Mouse (Mus musculus): ENCODE data around the gene Gcn1l1. TPM values are rescaled to one million over a fixed set of nuclear protein-coding genes. Genes with fewer than 3 reads are reported as not detected.
"Not testable (repeated sequence)": the region's sequence is repeated elsewhere in the genome, so short reads cannot be mapped to it uniquely, and the experiment has no call there.

Gene Gcn1l1
- polyA plus RNA-seq (2014; fragmentation: Nextera tagmentation; extraction: Ambion mirVana), result 39.6 and 44.5 TPM in 2 replicates

DNA sequence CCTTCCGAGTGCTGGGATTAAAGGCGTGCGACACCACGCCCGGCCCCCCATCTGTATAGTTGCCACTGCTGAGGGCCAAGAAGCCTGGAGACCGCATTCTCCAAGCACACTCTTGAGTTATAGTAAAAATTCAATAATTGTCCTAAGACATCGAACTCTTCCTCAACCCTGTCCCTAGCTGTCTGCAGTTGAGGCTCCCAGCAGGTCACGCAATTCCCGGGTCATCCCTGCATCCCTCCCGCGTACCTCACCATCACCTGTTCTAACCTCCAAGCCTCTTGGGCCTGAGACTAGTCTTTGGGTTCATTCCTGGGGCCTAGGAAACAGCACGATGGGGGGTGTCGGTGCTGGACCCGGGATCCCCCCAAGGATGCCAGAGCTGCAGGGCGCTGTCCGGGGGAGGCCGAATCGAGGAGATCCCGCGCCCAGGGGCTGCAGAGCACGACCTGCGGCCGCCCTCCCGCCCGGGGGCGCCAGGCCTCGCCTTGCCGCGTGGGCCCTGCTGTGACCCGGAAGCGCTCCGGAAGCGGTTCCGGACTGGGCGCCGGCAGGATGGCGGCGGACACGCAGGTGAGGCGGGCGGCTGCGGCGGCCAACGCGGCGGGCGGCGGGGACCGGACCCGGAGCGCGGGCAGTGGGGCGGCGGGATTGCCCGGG, at the start of gene Gcn1l1:
Gene Gcn1l1 (plus strand): TSS at position 518 of the 657 bp plus-strand sequence.
- WGBS, result 2% methylated on average over 55 of the region's 55 CpGs

DNA sequence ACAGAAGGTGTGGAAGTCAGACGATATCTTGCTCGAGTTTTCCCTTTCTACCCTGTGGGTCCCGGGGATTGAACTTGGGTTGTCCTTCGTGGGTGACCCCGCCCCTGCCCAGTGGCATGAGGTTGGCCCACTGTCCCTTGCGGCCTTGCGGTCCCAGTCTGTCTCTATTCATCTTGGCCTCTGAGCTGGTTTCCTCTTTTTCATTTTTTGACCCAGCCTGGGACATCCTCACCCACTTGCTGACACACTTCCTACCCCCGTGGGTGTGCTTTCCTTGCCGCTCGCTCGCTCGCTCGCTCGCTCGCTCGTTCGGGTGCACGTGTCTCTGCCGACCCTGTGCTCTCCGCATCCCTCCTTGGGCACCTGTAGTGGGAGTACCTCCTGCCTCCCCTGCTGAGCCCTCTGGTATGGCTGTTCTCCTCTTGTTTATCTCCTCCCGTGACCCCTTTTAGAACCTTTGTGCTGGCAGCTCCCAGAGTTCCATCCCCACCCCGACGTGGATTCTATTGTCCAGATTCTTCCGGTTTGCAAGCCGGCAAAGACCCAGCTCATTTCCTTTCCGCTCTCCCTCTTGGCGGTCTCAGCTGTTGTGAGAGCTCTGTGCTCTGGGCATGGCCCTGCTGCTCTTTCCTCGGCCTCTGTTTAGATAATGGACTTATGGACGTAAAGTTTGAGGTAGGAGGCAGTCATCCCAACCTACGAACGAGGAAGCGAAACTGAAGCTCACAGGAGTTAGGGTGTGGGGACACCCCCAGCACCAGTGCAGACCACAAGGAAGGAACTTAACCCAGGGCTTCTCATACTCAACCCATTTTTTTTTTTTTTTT, 48.8 kb upstream of the Gcn1l1 start:
- no peak overlapping the region for H3K9ac ChIP-seq (ENCODE audit: low read length)
- no peak for ATAC-seq (ENCODE audit: insufficient number of reproducible peaks, low FRiP score, low TSS enrichment, low read depth)
- DNase-seq (ENCODE audit: low spot score), result no peak
- no peak overlapping the region for H3K4me3 ChIP-seq (ENCODE audit: low read depth, low read length)
- no peak overlapping the region for H3K4me2 ChIP-seq (ENCODE audit: low read depth, severe bottlenecking)
- H3K36me3 ChIP-seq (ENCODE audit: control insufficient read depth, insufficient read depth, low read length), result no peaks in the 10 kb centered on the region
- peaks cover 28% of the 10 kb centered on the region for H3K4me1 ChIP-seq (ENCODE audit: control insufficient read depth, insufficient read depth, low read length)
- no peaks in the 10 kb centered on the region for H3K9me3 ChIP-seq (ENCODE audit: control insufficient read depth, low read length)
- 90% methylated on average over 32 of the region's 32 CpGs for WGBS
- peak overlapping the region; percentile 39; the same call in 1 of the 2 replicates for H3K27ac ChIP-seq (replicated peaks; ENCODE audit: low read depth, low read length)
- no peaks in the 10 kb centered on the region for H3K27me3 ChIP-seq (ENCODE audit: control insufficient read depth, insufficient read depth, low read length)

More for the DNA sequence above, at the start of gene Gcn1l1:
- ATAC-seq (ENCODE audit: insufficient number of reproducible peaks, low FRiP score, low TSS enrichment, low read depth) (peak; percentile 78), DNase-seq (ENCODE audit: low spot score) (peak; percentile 81)
- Histone ChIP-seq H3K9me3 (ENCODE audit: control insufficient read depth, low read length) (no peaks in the 10 kb centered on the region), H3K36me3 (ENCODE audit: control insufficient read depth, insufficient read depth, low read length) (peaks cover 21% of the 10 kb centered on the region), H3K27ac (replicated peaks; ENCODE audit: low read depth, low read length) (peak within 1 kb of the TSS; percentile 53; the same call in 1 of the 2 replicates), H3K4me1 (ENCODE audit: control insufficient read depth, insufficient read depth, low read length) (peaks cover 6% of the 10 kb centered on the region; the same call in 1 of the 2 replicates), H3K9ac (ENCODE audit: low read length) (peak within 1 kb of the TSS; percentile 89), H3K4me3 (ENCODE audit: low read depth, low read length) (peak within 1 kb of the TSS; percentile 94), H3K4me2 (ENCODE audit: low read depth, severe bottlenecking) (peak within 1 kb of the TSS; percentile 57), H3K27me3 (ENCODE audit: control insufficient read depth, insufficient read depth, low read length) (no peaks in the 10 kb centered on the region)

DNA sequence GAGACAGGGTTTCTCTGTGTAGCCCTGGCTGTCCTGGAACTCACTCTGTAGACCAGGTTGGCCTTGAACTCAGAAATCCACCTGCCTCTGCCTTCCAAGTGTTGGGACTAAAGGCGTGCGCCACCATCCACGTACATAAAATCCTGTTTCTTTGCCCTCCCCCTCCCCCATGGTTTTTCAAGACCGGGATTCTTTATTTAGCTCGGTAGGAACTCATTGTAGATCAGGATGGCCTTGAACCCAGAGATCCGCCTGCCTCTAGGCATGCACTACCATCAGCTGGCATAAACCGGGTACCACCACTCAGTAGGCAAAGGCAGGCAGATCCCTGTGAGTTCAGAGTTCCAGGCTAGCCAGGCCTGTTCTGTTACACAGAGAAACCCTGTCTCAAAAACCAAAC, 48.1 kb upstream of the Gcn1l1 start:
- Histone ChIP-seq H3K9me3 (ENCODE audit: control insufficient read depth, low read length) (no peaks in the 10 kb centered on the region), H3K27me3 (ENCODE audit: control insufficient read depth, insufficient read depth, low read length) (no peaks in the 10 kb centered on the region), H3K9ac (ENCODE audit: low read length) (no peak overlapping the region), H3K4me3 (ENCODE audit: low read depth, low read length) (no peak overlapping the region), H3K36me3 (ENCODE audit: control insufficient read depth, insufficient read depth, low read length) (no peaks in the 10 kb centered on the region), H3K4me1 (ENCODE audit: control insufficient read depth, insufficient read depth, low read length) (peaks cover 33% of the 10 kb centered on the region), H3K27ac (replicated peaks; ENCODE audit: low read depth, low read length) (no peak overlapping the region; the same call in 1 of the 2 replicates), H3K4me2 (ENCODE audit: low read depth, severe bottlenecking) (no peak overlapping the region)
- ATAC-seq (ENCODE audit: insufficient number of reproducible peaks, low FRiP score, low TSS enrichment, low read depth), result no peak
- WGBS, result 95% methylated on average over 7 of the region's 7 CpGs
- DNase-seq (ENCODE audit: low spot score), result no peak

DNA sequence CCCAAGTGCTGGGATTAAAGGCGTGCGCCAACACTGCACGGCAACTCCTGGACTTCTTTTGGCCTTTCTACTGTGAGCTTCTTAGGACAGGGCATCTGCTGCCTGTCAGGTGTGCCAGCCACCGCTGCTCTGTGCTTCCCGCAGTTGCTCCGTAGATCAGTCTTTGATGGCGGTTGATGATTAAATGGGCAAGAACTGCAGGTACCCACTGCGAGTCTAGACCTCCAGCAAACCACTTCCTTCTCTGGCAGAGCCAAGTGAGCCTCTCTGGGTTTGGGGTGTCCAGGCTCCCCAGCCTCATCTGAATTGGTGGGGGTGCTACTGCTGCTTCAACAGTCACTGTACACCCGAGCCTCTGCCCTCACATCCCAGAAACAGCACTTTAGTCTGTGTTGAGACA, 47.6 kb upstream of the Gcn1l1 start:
- Histone ChIP-seq H3K9me3 (ENCODE audit: control insufficient read depth, low read length) (no peaks in the 10 kb centered on the region), H3K4me2 (ENCODE audit: low read depth, severe bottlenecking) (no peak overlapping the region), H3K36me3 (ENCODE audit: control insufficient read depth, insufficient read depth, low read length) (no peaks in the 10 kb centered on the region), H3K9ac (ENCODE audit: low read length) (no peak overlapping the region), H3K4me1 (ENCODE audit: control insufficient read depth, insufficient read depth, low read length) (peaks cover 36% of the 10 kb centered on the region), H3K27me3 (ENCODE audit: control insufficient read depth, insufficient read depth, low read length) (no peaks in the 10 kb centered on the region), H3K4me3 (ENCODE audit: low read depth, low read length) (no peak overlapping the region), H3K27ac (replicated peaks; ENCODE audit: low read depth, low read length) (no peak overlapping the region)
- DNase-seq (ENCODE audit: low spot score), result no peak
- WGBS, result 94% methylated on average over 9 of the region's 9 CpGs
- ATAC-seq (ENCODE audit: insufficient number of reproducible peaks, low FRiP score, low TSS enrichment, low read depth), result no peak

DNA sequence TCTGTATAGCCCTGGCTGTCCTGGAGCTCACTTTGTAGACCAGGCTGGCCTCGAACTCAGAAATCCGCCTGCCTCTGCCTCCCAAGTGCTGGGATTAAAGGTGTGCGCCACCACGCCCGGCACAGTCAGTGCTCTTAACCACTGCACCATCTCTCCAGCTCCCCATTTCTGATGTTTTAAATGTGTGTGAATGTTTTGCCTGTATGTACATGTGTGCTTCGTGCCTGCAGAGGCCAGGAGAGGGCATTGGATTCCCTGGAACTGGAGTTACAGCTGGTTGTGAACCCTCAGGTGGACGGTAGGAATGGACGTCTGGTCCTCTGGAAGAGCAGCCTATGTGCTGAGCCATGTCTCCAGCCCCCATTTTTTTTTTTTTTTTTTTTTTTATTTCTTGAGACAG, 46.8 kb upstream of the Gcn1l1 start:
- DNase-seq (ENCODE audit: low spot score); H3K27me3 ChIP-seq (ENCODE audit: control insufficient read depth, insufficient read depth, low read length); ATAC-seq (ENCODE audit: insufficient number of reproducible peaks, low FRiP score, low TSS enrichment, low read depth); H3K27ac ChIP-seq (replicated peaks; ENCODE audit: low read depth, low read length); H3K4me2 ChIP-seq (ENCODE audit: low read depth, severe bottlenecking); H3K9me3 ChIP-seq (ENCODE audit: control insufficient read depth, low read length); H3K9ac ChIP-seq (ENCODE audit: low read length); H3K36me3 ChIP-seq (ENCODE audit: control insufficient read depth, insufficient read depth, low read length); H3K4me3 ChIP-seq (ENCODE audit: low read depth, low read length): not testable (repeated sequence)
- WGBS, result 91% methylated on average over 7 of the region's 8 CpGs
- peaks cover 43% of the 10 kb centered on the region for H3K4me1 ChIP-seq (ENCODE audit: control insufficient read depth, insufficient read depth, low read length)

DNA sequence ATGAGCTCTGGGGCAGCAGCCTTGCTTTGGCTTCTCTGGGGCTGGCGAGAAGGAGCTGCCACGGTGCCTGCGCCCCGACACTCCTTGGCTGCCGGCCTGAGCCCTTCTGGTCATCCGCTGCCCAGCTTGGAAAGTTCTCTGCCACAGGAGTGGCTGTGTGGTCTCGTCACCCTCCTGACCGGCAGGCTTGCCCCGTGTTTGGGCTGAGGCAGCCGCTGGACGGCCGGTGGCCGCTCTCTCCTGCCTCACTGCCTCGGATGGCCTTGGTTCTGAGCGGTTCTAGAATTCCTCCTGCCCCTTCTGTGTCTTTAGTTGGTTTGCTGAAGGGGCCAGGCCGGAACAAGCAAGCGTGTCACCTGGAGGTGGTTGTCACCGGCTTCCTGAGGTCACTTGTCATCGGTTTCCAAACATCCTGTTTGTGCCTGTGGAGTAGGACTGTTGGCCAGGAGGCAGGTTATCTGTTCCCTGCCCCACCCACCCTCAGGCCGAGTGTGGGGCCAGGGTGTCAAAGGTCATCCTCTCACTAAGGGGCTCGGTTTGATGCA, 44.7 kb upstream of the Gcn1l1 start:
- DNase-seq (ENCODE audit: low spot score) (no peak), ATAC-seq (ENCODE audit: insufficient number of reproducible peaks, low FRiP score, low TSS enrichment, low read depth) (no peak)
- no peaks in the 10 kb centered on the region for H3K27me3 ChIP-seq (ENCODE audit: control insufficient read depth, insufficient read depth, low read length)
- no peak overlapping the region for H3K4me2 ChIP-seq (ENCODE audit: low read depth, severe bottlenecking)
- no peaks in the 10 kb centered on the region for H3K9me3 ChIP-seq (ENCODE audit: control insufficient read depth, low read length)
- no peak overlapping the region for H3K4me3 ChIP-seq (ENCODE audit: low read depth, low read length)
- 0 out of 2 replicates have a peak overlapping the region, but pooled peaks have one; percentile 30 for H3K9ac ChIP-seq (ENCODE audit: low read length)
- peaks cover 46% of the 10 kb centered on the region for H3K4me1 ChIP-seq (ENCODE audit: control insufficient read depth, insufficient read depth, low read length)
- WGBS, result 65% methylated on average over 21 of the region's 21 CpGs
- H3K36me3 ChIP-seq (ENCODE audit: control insufficient read depth, insufficient read depth, low read length), result no peaks in the 10 kb centered on the region
- H3K27ac ChIP-seq (replicated peaks; ENCODE audit: low read depth, low read length), result 0 out of 2 replicates have a peak overlapping the region, but pooled peaks have one; percentile 26

DNA sequence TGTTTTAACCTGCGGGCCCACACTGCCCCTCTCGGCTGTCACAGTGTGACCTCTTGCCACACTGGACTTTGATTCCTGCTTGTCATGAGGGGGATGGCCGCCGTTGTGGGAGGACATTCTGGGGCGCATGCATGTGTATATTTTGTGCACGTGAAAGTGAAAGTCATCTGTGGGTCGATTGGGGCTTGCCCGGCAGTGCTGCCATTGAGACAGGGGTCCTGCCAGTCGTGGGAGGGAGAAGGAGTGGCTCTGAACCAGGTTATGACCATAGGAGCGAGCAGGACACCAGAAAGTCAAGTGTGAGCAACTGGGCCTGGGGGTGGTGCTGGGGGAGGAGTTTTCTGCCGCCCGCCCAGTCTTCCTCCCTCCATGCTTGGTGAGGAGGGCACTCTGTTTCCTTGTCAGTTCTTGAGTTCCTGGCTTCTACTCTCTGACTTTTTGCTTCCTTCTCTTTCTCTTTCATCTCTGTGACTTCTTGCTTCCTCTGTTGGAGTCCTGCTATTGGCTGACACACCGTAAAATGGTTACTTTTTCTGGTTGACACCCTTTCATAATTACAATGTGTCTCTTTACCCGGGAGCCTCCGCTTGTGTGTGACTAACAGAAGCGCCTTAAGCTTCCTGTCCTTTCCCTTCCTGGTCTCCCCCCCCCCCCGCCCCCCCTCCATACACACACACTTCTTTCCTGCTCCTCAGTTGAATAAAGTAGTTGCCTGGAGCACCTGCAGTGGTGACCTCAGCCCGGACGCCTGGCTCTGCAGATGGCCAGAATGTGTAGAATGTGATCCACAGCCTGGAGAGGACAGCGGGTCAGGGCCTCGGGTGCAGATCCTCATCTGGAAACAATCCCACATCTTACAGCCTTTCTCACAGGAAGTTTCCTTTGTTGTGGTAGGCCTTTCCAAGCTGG, 43.2 kb upstream of the Gcn1l1 start:
- Histone ChIP-seq H3K27ac (replicated peaks; ENCODE audit: low read depth, low read length) (peak overlapping the region; percentile 1), H3K36me3 (ENCODE audit: control insufficient read depth, insufficient read depth, low read length) (no peaks in the 10 kb centered on the region), H3K9me3 (ENCODE audit: control insufficient read depth, low read length) (no peaks in the 10 kb centered on the region), H3K4me1 (ENCODE audit: control insufficient read depth, insufficient read depth, low read length) (peaks cover 52% of the 10 kb centered on the region), H3K9ac (ENCODE audit: low read length) (no peak overlapping the region), H3K4me3 (ENCODE audit: low read depth, low read length) (no peak overlapping the region), H3K27me3 (ENCODE audit: control insufficient read depth, insufficient read depth, low read length) (no peaks in the 10 kb centered on the region), H3K4me2 (ENCODE audit: low read depth, severe bottlenecking) (no peak overlapping the region)
- ATAC-seq (ENCODE audit: insufficient number of reproducible peaks, low FRiP score, low TSS enrichment, low read depth), result no peak
- DNase-seq (ENCODE audit: low spot score), result peak; percentile 61
- WGBS, result 49% methylated on average over 21 of the region's 21 CpGs
